Mouse (Mus musculus) erythroblast, embryonic 14.5 days (primary cell): ENCODE data around the gene Dennd4b. TPM values are rescaled to one million over a fixed set of nuclear protein-coding genes. Genes with fewer than 3 reads are reported as not detected.

ENCODE experiments used
- H3K27me3 ChIP-seq: 2 replicates; pipeline ENCODE4 v1.6.1; 2012; ENCODE audit warnings: inconsistent platforms; ENCODE audit not compliant: control insufficient read depth
- H3K36me3 ChIP-seq: 2 replicates; pipeline ENCODE4 v1.6.1; 2012; ENCODE audit warnings: mild to moderate bottlenecking, inconsistent platforms; ENCODE audit not compliant: control insufficient read depth
- H3K4me1 ChIP-seq: 2 replicates; pipeline ENCODE4 v1.6.1; 2012; ENCODE audit warnings: inconsistent platforms; ENCODE audit not compliant: control insufficient read depth
- H3K4me3 ChIP-seq: replicated peaks from 2 replicates; pipeline ENCODE3; 2012; ENCODE audit warnings: moderate library complexity, mild to moderate bottlenecking, inconsistent platforms
- H3K9me3 ChIP-seq: 2 replicates; pipeline ENCODE4 v1.6.1; 2012; ENCODE audit warnings: low read length, inconsistent platforms, mixed read lengths; ENCODE audit not compliant: control insufficient read depth
- GATA1 ChIP-seq: IDR thresholded peaks from 2 replicates; pipeline ENCODE4 v1.6.1; 2012; ENCODE audit warnings: low read length, inconsistent platforms, mixed read lengths
- TAL1 ChIP-seq: IDR thresholded peaks from 3 replicates; pipeline ENCODE4 v1.6.1; 2012; ENCODE audit warnings: low read length, inconsistent platforms, mixed read lengths
- polyA plus RNA-seq: library from polyadenylated mRNA; stranded (reverse); fragments of >175 nt; gene quantifications from 2 replicates; pipeline ENCODE4 v1.2.3, GENCODE M21; 2012

The Dennd4b gene
- polyA plus RNA-seq, 1 experiment, result 1.1 TPM

GRCm38 (mm10) chr3:90292345-90293275, 27.6 kb downstream of the Dennd4b start, which contains the start of gene Gatad2b:
Gene Gatad2b, plus strand, starts transcription at chr3:90293178.
- TF ChIP-seq TAL1 (no peak), GATA1 (no peak)
- peak within 1 kb of the TSS; percentile 92 for H3K4me3 ChIP-seq
- H3K36me3 ChIP-seq, result peaks cover 22% of the 10 kb centered on the region
- no peaks in the 10 kb centered on the region for H3K9me3 ChIP-seq
- H3K4me1 ChIP-seq, result peaks cover 47% of the 10 kb centered on the region
- no peaks in the 10 kb centered on the region for H3K27me3 ChIP-seq

- Histone ChIP-seq H3K4me1 (peaks cover 49% of the 10 kb centered on the region), H3K27me3 (no peaks in the 10 kb centered on the region), H3K9me3 (no peaks in the 10 kb centered on the region), H3K4me3 (peak overlapping the region; percentile 92), H3K36me3 (peaks cover 24% of the 10 kb centered on the region)
- TF ChIP-seq TAL1, result no peak
- no peak for TF ChIP-seq GATA1
Measured at GRCm38 (mm10) chr3:90293352-90294063, 28.5 kb downstream of the Dennd4b start.

- no peaks in the 10 kb centered on the region for H3K9me3 ChIP-seq
- H3K27me3 ChIP-seq, result no peaks in the 10 kb centered on the region
- H3K36me3 ChIP-seq, result peaks cover 24% of the 10 kb centered on the region
- H3K4me1 ChIP-seq, result peaks cover 49% of the 10 kb centered on the region
- TF ChIP-seq TAL1, result no peak
- peak overlapping the region; percentile 92 for H3K4me3 ChIP-seq
Measured at GRCm38 (mm10) chr3:90294064-90294440, 29.1 kb downstream of the Dennd4b start.

- Histone ChIP-seq H3K27me3 (no peaks in the 10 kb centered on the region), H3K4me3 (peak overlapping the region; percentile 92)
Measured at GRCm38 (mm10) chr3:90294651-90295050, 29.7 kb downstream of the Dennd4b start.

GRCm38 (mm10) chr3:90305801-90306200, 40.8 kb downstream of the Dennd4b start:
- TF ChIP-seq TAL1 (no peak), GATA1 (no peak)
- peaks cover 16% of the 10 kb centered on the region for H3K36me3 ChIP-seq
- no peak overlapping the region for H3K4me3 ChIP-seq
- H3K4me1 ChIP-seq, result peaks cover 4% of the 10 kb centered on the region
- H3K9me3 ChIP-seq, result no peaks in the 10 kb centered on the region
- no peaks in the 10 kb centered on the region for H3K27me3 ChIP-seq

More at GRCm38 (mm10) chr3:90294651-90295050, 29.7 kb downstream of the Dennd4b start:
- TF ChIP-seq TAL1, result no peak
- no peak for TF ChIP-seq GATA1
- peaks cover 54% of the 10 kb centered on the region for H3K4me1 ChIP-seq
- no peaks in the 10 kb centered on the region for H3K9me3 ChIP-seq
- H3K36me3 ChIP-seq, result peaks cover 24% of the 10 kb centered on the region

- Histone ChIP-seq H3K9me3 (no peaks in the 10 kb centered on the region), H3K4me1 (peaks cover 3% of the 10 kb centered on the region; the same call in 1 of the 2 replicates), H3K4me3 (no peak overlapping the region), H3K36me3 (peaks cover 13% of the 10 kb centered on the region), H3K27me3 (no peaks in the 10 kb centered on the region)
- TF ChIP-seq GATA1, result no peak
- TF ChIP-seq TAL1, result no peak
Measured at GRCm38 (mm10) chr3:90309589-90309988, 44.6 kb downstream of the Dennd4b start.

GRCm38 (mm10) chr3:90313367-90313766, 48.4 kb downstream of the Dennd4b start:
- no peaks in the 10 kb centered on the region; the same call in none of the 2 replicates for H3K36me3 ChIP-seq
- H3K9me3 ChIP-seq, result no peaks in the 10 kb centered on the region
- no peak overlapping the region for H3K4me3 ChIP-seq
- peaks cover 5% of the 10 kb centered on the region for H3K4me1 ChIP-seq
- TF ChIP-seq GATA1 (no peak), TAL1 (no peak)
- no peaks in the 10 kb centered on the region for H3K27me3 ChIP-seq

- Histone ChIP-seq H3K4me3 (no peak overlapping the region), H3K9me3 (no peaks in the 10 kb centered on the region), H3K4me1 (peaks cover 9% of the 10 kb centered on the region), H3K27me3 (no peaks in the 10 kb centered on the region), H3K36me3 (no peaks in the 10 kb centered on the region; the same call in none of the 2 replicates)
- TF ChIP-seq TAL1 (no peak), GATA1 (no peak)
Measured at GRCm38 (mm10) chr3:90314241-90314640, 49.3 kb downstream of the Dennd4b start.

GRCm38 (mm10) chr3:90322289-90322688, 57.3 kb downstream of the Dennd4b start:
- no peak for TF ChIP-seq GATA1
- TF ChIP-seq TAL1, result no peak
- Histone ChIP-seq H3K9me3 (no peaks in the 10 kb centered on the region), H3K4me3 (no peak overlapping the region), H3K4me1 (peaks cover 9% of the 10 kb centered on the region), H3K27me3 (no peaks in the 10 kb centered on the region), H3K36me3 (peaks cover 3% of the 10 kb centered on the region)
